ENCODE assay signal across 7 mouse cellular contexts in the genomic region with DNA sequence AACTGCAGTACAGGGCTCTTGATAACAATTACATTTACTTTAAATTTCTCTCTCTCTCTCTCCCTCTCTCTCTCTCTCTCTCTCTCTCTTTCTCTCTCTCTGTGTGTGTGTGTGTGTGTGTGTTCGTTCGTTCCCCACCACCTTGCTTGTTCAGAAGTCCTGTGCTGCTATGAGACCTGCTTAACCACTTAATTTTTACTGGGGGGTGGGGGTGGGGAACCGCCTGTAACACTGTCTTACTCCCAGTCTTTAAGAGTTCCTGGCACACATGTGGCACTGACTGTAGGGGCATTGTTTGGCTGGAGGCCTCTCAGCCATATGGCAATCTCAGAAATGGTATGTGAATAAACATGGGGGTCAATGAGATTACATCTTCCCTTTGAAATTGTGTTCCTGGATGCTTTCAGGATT.
DNase-seq lines count a peak whose midpoint lies in the region; ATAC-seq lines count a peak whose summit lies in the region.

No protein-coding gene starts in this region.

- WGBS in forebrain, embryonic 16.5 days, result 4% methylated on average over 3 of the region's 3 CpGs
- 6% methylated on average over 3 of the region's 3 CpGs for WGBS in liver, embryonic 15.5 days (ENCODE audit: insufficient replicate concordance)

- peak overlapping the region; percentile 61 for H3K27ac ChIP-seq in forebrain, embryonic 16.5 days (ENCODE audit: low read length)
- peak overlapping the region; percentile 29; the same call in 1 of the 2 replicates for H3K27ac ChIP-seq in liver, embryonic 15.5 days (replicated peaks)

- DNase-seq in thymus, postnatal 25 days, result peak; percentile 39
- DNase-seq in thymus, adult 18-20 months, result no peak
- DNase-seq in adrenal gland, postnatal 25 days, result no peak
- DNase-seq in layer of hippocampus, adult 9-11 months, result no peak

- H3K4me2 ChIP-seq in forebrain, embryonic 16.5 days (ENCODE audit: low read length), result peak overlapping the region; percentile 100
- peak overlapping the region; percentile 93 for H3K4me2 ChIP-seq in liver, embryonic 15.5 days

- H3K9me3 ChIP-seq in forebrain, embryonic 16.5 days (ENCODE audit: control insufficient read depth, low read length), result no peaks in the 10 kb centered on the region
- H3K9me3 ChIP-seq in liver, embryonic 15.5 days (replicated peaks), result no peaks in the 10 kb centered on the region

- ATAC-seq in forebrain, embryonic 16.5 days, result no peak
- ATAC-seq in liver, embryonic 15.5 days (ENCODE audit: insufficient read depth), result no peak
- no peak for ATAC-seq in inflammation-experienced regulatory T-cells, adult 6 months

- H3K27me3 ChIP-seq in forebrain, embryonic 16.5 days (replicated peaks; ENCODE audit: control insufficient read depth, insufficient read depth, low read length), result no peaks in the 10 kb centered on the region
- peaks cover 6% of the 10 kb centered on the region; the same call in 1 of the 2 replicates for H3K27me3 ChIP-seq in liver, embryonic 15.5 days

- H3K4me1 ChIP-seq in forebrain, embryonic 16.5 days (replicated peaks; ENCODE audit: control insufficient read depth, insufficient read depth, low read length), result peaks cover 50% of the 10 kb centered on the region
- H3K4me1 ChIP-seq in liver, embryonic 15.5 days (replicated peaks), result peaks cover 46% of the 10 kb centered on the region

- no peaks in the 10 kb centered on the region for H3K36me3 ChIP-seq in forebrain, embryonic 16.5 days (ENCODE audit: control insufficient read depth, insufficient read depth)
- H3K36me3 ChIP-seq in liver, embryonic 15.5 days (replicated peaks), result no peaks in the 10 kb centered on the region

- H3K9ac ChIP-seq in forebrain, embryonic 16.5 days (replicated peaks; ENCODE audit: low read depth, low read length), result peak overlapping the region; percentile 13; the same call in 1 of the 2 replicates
- 0 out of 2 replicates have a peak overlapping the region, but pooled peaks have one; percentile 57 for H3K9ac ChIP-seq in liver, embryonic 15.5 days

- H3K4me3 ChIP-seq in forebrain, embryonic 16.5 days (replicated peaks; ENCODE audit: low read length), result peak overlapping the region; percentile 64
- peak overlapping the region; percentile 64 for H3K4me3 ChIP-seq in liver, embryonic 15.5 days (replicated peaks)
